Mouse (Mus musculus) forebrain, embryonic 14.5 days (tissue): ENCODE data around the gene Pdilt. TPM values are rescaled to one million over a fixed set of nuclear protein-coding genes. Genes with fewer than 3 reads are reported as not detected.

ENCODE experiments used
- ATAC-seq: fragments of 200-750 bp; cut with Nextera tagmentation; 2 replicates; pipeline ENCODE4 v1.8.0; 2017; ENCODE audit warnings: mild to moderate bottlenecking, moderate library complexity
- DNase-seq: peaks from one replicate; pipeline ENCODE4 v3.0.0-alpha.2; 2015; ENCODE audit warnings: low spot score
- H3K27ac ChIP-seq: fragments of 300-500 bp; sonication (generic); 2 replicates; pipeline ENCODE4 v1.5.1; 2014; ENCODE audit warnings: low read depth, mild to moderate bottlenecking, control low read depth, low read length, moderate library complexity
- H3K27me3 ChIP-seq: fragments of 300-500 bp; sonication (generic); replicated peaks from 2 replicates; pipeline ENCODE4 v1.6.1; 2014; ENCODE audit warnings: low read length, control low read depth, mixed read lengths; ENCODE audit not compliant: control insufficient read depth, insufficient read depth
- H3K36me3 ChIP-seq: fragments of 300-500 bp; sonication (generic); 2 replicates; pipeline ENCODE4 v1.6.1; 2014; ENCODE audit warnings: low read length, control low read depth; ENCODE audit not compliant: control insufficient read depth, insufficient read depth
- H3K4me1 ChIP-seq: fragments of 300-500 bp; sonication (generic); 2 replicates; pipeline ENCODE4 v1.6.1; 2014; ENCODE audit warnings: antibody characterized with exemption, low read length, control low read depth; ENCODE audit not compliant: control insufficient read depth, insufficient read depth
- H3K4me2 ChIP-seq: fragments of 300-500 bp; sonication (generic); 2 replicates; pipeline ENCODE4 v1.6.1; 2014; ENCODE audit warnings: mild to moderate bottlenecking, control low read depth, low read length
- H3K4me3 ChIP-seq: fragments of 300-500 bp; sonication (generic); 2 replicates; pipeline ENCODE4 v1.5.1; 2014; ENCODE audit warnings: low read depth, low read length, control low read depth
- H3K9ac ChIP-seq: fragments of 300-500 bp; sonication (generic); 2 replicates; pipeline ENCODE4 v1.6.1; 2014; ENCODE audit warnings: mild to moderate bottlenecking, low read length, control low read depth, moderate library complexity
- H3K9me3 ChIP-seq: fragments of 300-500 bp; sonication (generic); replicated peaks from 2 replicates; pipeline ENCODE4 v1.6.1; 2016; ENCODE audit warnings: low read length, control low read depth, mixed read lengths; ENCODE audit not compliant: control insufficient read depth
- WGBS: fragments of 180-500 bp; shearing (Covaris S2); extraction: QIAGEN DNeasy Blood & Tissue Kit; methylation state at CpG from one replicate; pipeline ENCODE4 v1.1.7; 2014; 5-methylcytosine and 5-hydroxymethylcytosine counted together
- polyA plus RNA-seq: library from polyadenylated mRNA; unstranded; fragments of >200 nt; fragmentation: Nextera tagmentation; extraction: Ambion mirVana; gene quantifications from 2 replicates; pipeline ENCODE4 v1.2.1, GENCODE M21; 2014

Gene Pdilt
- polyA plus RNA-seq, 1 experiment from 2014 or later: 0.10 TPM

GRCm38 (mm10) chr7:119534389-119534788 lies 11.1 kb upstream of the Pdilt start:
- no peak overlapping the region for H3K27ac ChIP-seq
- no peak overlapping the region for H3K4me3 ChIP-seq
- H3K4me1 ChIP-seq: no peaks in the 10 kb centered on the region
- ATAC-seq (no peak), DNase-seq (no peak)
- WGBS: 74% methylated on average over 2 of the region's 2 CpGs
- no peaks in the 10 kb centered on the region for H3K36me3 ChIP-seq
- H3K9ac ChIP-seq: no peak overlapping the region
- H3K9me3 ChIP-seq: no peaks in the 10 kb centered on the region
- H3K27me3 ChIP-seq: no peaks in the 10 kb centered on the region
- H3K4me2 ChIP-seq: no peak overlapping the region

- no peak overlapping the region for H3K27ac ChIP-seq
- no peaks in the 10 kb centered on the region for H3K36me3 ChIP-seq
- no peaks in the 10 kb centered on the region for H3K27me3 ChIP-seq
- ATAC-seq (no peak), DNase-seq (no peak)
- no peak overlapping the region for H3K4me2 ChIP-seq
- no peak overlapping the region for H3K9ac ChIP-seq
- 62% methylated on average over 1 of the region's 1 CpGs for WGBS
- H3K9me3 ChIP-seq: no peaks in the 10 kb centered on the region
- no peaks in the 10 kb centered on the region for H3K4me1 ChIP-seq
- no peak overlapping the region for H3K4me3 ChIP-seq
Observed at GRCm38 (mm10) chr7:119532924-119533323, 9.6 kb upstream of the Pdilt start.

- no peak for DNase-seq
- 85% methylated on average over 7 of the region's 7 CpGs for WGBS
- no peak for ATAC-seq
- Histone ChIP-seq H3K9ac (no peak overlapping the region), H3K4me3 (no peak overlapping the region), H3K27me3 (no peaks in the 10 kb centered on the region), H3K27ac (no peak overlapping the region), H3K4me1 (peaks cover 2% of the 10 kb centered on the region; the same call in 1 of the 2 replicates), H3K9me3 (no peaks in the 10 kb centered on the region), H3K36me3 (no peaks in the 10 kb centered on the region), H3K4me2 (no peak overlapping the region)
Observed at GRCm38 (mm10) chr7:119528617-119529016, 5.3 kb upstream of the Pdilt start.

DNA sequence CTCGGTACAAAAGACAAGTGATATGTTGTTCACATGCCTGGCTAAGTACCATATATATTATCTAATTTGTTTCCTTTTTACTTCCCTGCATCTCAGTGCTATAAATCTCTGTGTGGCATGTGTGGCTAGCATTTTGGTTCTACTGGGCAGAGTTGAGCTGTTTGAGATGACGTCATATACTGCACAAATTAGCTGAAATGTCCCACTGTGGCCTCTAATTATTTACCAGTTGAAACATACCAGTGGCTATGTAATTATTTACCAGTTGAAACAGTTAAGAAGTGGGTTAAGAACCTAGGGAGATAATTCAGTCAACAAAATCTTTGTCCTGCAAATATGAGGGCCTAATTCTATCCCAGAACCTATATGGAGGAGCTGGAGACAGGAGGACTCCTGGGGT lies 4.3 kb upstream of the Pdilt start:
- no peak for DNase-seq
- H3K4me3 ChIP-seq: no peak overlapping the region
- WGBS: 46% methylated on average over 2 of the region's 2 CpGs
- H3K36me3 ChIP-seq: no peaks in the 10 kb centered on the region
- no peak overlapping the region for H3K9ac ChIP-seq
- H3K27ac ChIP-seq: no peak overlapping the region
- no peak overlapping the region for H3K4me2 ChIP-seq
- no peaks in the 10 kb centered on the region for H3K9me3 ChIP-seq
- H3K4me1 ChIP-seq: peaks cover 2% of the 10 kb centered on the region; the same call in 1 of the 2 replicates
- no peaks in the 10 kb centered on the region for H3K27me3 ChIP-seq
- ATAC-seq: no peak

- Histone ChIP-seq H3K9me3 (no peaks in the 10 kb centered on the region), H3K4me3 (no peak overlapping the region), H3K4me2 (no peak overlapping the region), H3K27ac (no peak overlapping the region), H3K27me3 (no peaks in the 10 kb centered on the region), H3K9ac (no peak overlapping the region), H3K4me1 (peaks cover 2% of the 10 kb centered on the region; the same call in 1 of the 2 replicates), H3K36me3 (no peaks in the 10 kb centered on the region)
- DNase-seq (no peak), ATAC-seq (no peak)
- WGBS: 87% methylated on average over 1 of the region's 1 CpGs
Observed at GRCm38 (mm10) chr7:119527135-119527534, 3.8 kb upstream of the Pdilt start.

DNA sequence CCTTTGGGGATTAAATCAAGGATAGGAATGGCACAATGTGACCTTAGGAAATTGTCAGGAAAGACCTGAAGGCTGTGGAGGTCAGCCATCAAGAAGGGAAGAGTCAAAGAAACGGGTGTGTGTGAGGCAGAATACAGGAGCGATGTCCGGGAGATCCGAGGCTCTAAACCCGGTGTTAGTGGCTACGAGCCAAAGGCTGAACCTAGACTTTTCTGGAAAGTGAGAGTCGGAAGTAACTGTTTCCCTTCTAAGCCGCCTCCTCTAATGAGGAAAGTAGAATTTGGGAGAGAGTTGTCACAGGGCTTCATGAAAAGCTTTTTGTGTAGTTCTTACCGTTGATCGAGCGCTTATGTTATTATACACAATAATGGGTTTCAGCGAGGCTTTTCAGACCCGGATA lies 3.2 kb upstream of the Pdilt start:
- 17% methylated on average over 13 of the region's 13 CpGs for WGBS
- no peaks in the 10 kb centered on the region for H3K27me3 ChIP-seq
- peaks cover 2% of the 10 kb centered on the region; the same call in 1 of the 2 replicates for H3K4me1 ChIP-seq
- H3K4me3 ChIP-seq: no peak overlapping the region
- no peaks in the 10 kb centered on the region for H3K9me3 ChIP-seq
- no peak overlapping the region for H3K27ac ChIP-seq
- H3K9ac ChIP-seq: no peak overlapping the region
- peak; percentile 17 for DNase-seq
- no peak for ATAC-seq
- no peak overlapping the region for H3K4me2 ChIP-seq
- no peaks in the 10 kb centered on the region for H3K36me3 ChIP-seq

DNA sequence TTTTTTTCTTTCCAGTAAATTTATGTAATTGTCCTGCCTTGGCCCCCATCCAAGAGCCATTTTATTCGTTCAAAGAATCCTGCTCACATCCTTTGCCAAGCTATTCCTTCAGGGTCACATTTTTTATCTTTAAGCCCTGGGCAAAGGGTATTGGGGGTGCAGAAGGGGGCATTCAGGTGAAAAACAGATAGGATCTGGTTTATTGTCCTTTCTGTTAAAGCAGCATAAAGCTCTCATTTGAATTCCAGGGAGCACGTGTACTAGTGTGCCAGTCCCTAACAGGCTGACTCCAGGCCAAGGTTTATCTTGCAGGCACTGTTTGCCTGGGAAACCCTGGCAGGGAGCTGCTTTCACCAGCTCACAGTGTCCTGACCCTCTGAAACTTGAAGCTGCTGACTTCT lies 2.6 kb upstream of the Pdilt start:
- Histone ChIP-seq H3K4me2 (no peak overlapping the region), H3K9me3 (no peaks in the 10 kb centered on the region), H3K4me1 (peaks cover 2% of the 10 kb centered on the region; the same call in 1 of the 2 replicates), H3K4me3 (no peak overlapping the region), H3K36me3 (no peaks in the 10 kb centered on the region), H3K9ac (no peak overlapping the region), H3K27me3 (no peaks in the 10 kb centered on the region), H3K27ac (no peak overlapping the region)
- DNase-seq: peak; percentile 45
- no peak for ATAC-seq
- 25% methylated on average over 2 of the region's 2 CpGs for WGBS

DNA sequence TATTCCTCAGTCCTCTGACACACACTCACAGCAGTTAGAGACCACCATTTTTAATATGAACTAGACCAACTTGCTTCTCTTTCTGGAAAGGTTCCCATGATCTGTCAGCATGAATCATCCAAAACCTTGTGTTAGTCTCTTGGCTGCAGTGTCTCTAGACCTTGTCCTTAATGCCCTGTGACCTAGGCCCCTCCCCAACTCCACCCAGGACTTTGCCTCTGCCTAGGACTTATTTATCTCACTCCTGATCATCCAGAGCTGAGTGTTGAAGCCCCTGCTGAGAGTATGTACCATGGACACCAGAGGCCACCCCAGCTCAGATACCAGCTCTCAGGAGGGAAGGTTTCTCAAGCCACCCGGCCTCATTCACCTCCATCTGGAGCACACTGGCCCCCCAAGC lies 904 bp downstream of the Pdilt start:
- Histone ChIP-seq H3K9ac (no peak overlapping the region), H3K9me3 (no peaks in the 10 kb centered on the region), H3K4me2 (no peak overlapping the region), H3K4me1 (peaks cover 2% of the 10 kb centered on the region; the same call in 1 of the 2 replicates), H3K27ac (no peak overlapping the region), H3K27me3 (no peaks in the 10 kb centered on the region), H3K4me3 (no peak overlapping the region), H3K36me3 (no peaks in the 10 kb centered on the region)
- ATAC-seq: no peak
- 82% methylated on average over 1 of the region's 1 CpGs for WGBS
- DNase-seq: no peak

GRCm38 (mm10) chr7:119521816-119522215 lies 1.5 kb downstream of the Pdilt start:
- no peaks in the 10 kb centered on the region for H3K36me3 ChIP-seq
- H3K4me1 ChIP-seq: peaks cover 2% of the 10 kb centered on the region; the same call in 1 of the 2 replicates
- no peaks in the 10 kb centered on the region for H3K9me3 ChIP-seq
- DNase-seq (no peak), ATAC-seq (no peak)
- 81% methylated on average over 3 of the region's 3 CpGs for WGBS
- H3K9ac ChIP-seq: no peak overlapping the region
- H3K27ac ChIP-seq: no peak overlapping the region
- H3K27me3 ChIP-seq: no peaks in the 10 kb centered on the region
- H3K4me3 ChIP-seq: no peak overlapping the region
- no peak overlapping the region for H3K4me2 ChIP-seq
